Mouse (Mus musculus) stomach, postnatal 0 days (tissue): ENCODE data around the gene Nom1.
"Not testable (repeated sequence)": the region's sequence is repeated elsewhere in the genome, so short reads cannot be mapped to it uniquely, and the experiment has no call there.

ENCODE experiments used
- CTCF ChIP-seq: IDR thresholded peaks from 2 replicates; pipeline ENCODE4 v1.5.1; 2016; ENCODE audit warnings: antibody characterized with exemption, low read depth, mild to moderate bottlenecking, moderate library complexity
- EP300 ChIP-seq: optimal IDR thresholded peaks from 2 replicates; pipeline ENCODE3; 2016; ENCODE audit warnings: antibody characterized with exemption

- TF ChIP-seq CTCF, EP300: not testable (repeated sequence)
Observed at GRCm38 (mm10) chr5:29423330-29423729, 11.1 kb upstream of the Nom1 start.
